Mouse (Mus musculus): ENCODE measurements around the gene Ccdc149. TPM values are rescaled to one million over a fixed set of nuclear protein-coding genes. Genes with fewer than 3 reads are reported as not detected.

Gene Ccdc149
- polyA plus RNA-seq (2015; fragmentation: Nextera tagmentation; extraction: Ambion mirVana), result 1.8 and 2.2 TPM in 2 replicates

- no peaks in the 10 kb centered on the region for H3K36me3 ChIP-seq
- H3K9ac ChIP-seq, result peak within 1 kb of the TSS; percentile 75
- peak; percentile 87 for ATAC-seq (ENCODE audit: low FRiP score, low read depth)
- H3K4me3 ChIP-seq, result peak within 1 kb of the TSS; percentile 64
- H3K9me3 ChIP-seq, result no peaks in the 10 kb centered on the region
- under 1% methylated on average over 51 of the region's 65 CpGs for WGBS
- H3K4me2 ChIP-seq (replicated peaks), result peak within 1 kb of the TSS; percentile 93
- 0 out of 2 replicates have a peak, but pooled peaks cover 14% of the 10 kb centered on the region for H3K4me1 ChIP-seq
- peaks cover 37% of the 10 kb centered on the region for H3K27me3 ChIP-seq
- no peak within 1 kb of the TSS for H3K27ac ChIP-seq
Observed at GRCm38 (mm10) chr5:52470991-52471801, at the start of gene Ccdc149. Gene Ccdc149 (minus strand): TSS chr5:52471521.

GRCm38 (mm10) chr5:52519921-52520320, 48.6 kb upstream of the Ccdc149 start:
- no peak overlapping the region for H3K9ac ChIP-seq
- ATAC-seq (ENCODE audit: low FRiP score, low read depth), result no peak
- no peaks in the 10 kb centered on the region for H3K36me3 ChIP-seq
- H3K27me3 ChIP-seq, result peaks cover 25% of the 10 kb centered on the region
- no peak overlapping the region for H3K4me3 ChIP-seq
- WGBS, result 84% methylated on average over 2 of the region's 2 CpGs
- no peak overlapping the region for H3K27ac ChIP-seq
- peaks cover 6% of the 10 kb centered on the region for H3K9me3 ChIP-seq
- no peak overlapping the region for H3K4me2 ChIP-seq (replicated peaks)
- peaks cover 6% of the 10 kb centered on the region; the same call in 1 of the 2 replicates for H3K4me1 ChIP-seq

- peaks cover 28% of the 10 kb centered on the region for H3K27me3 ChIP-seq
- peak overlapping the region; percentile 29 for H3K4me3 ChIP-seq
- peaks cover 6% of the 10 kb centered on the region; the same call in 1 of the 2 replicates for H3K4me1 ChIP-seq
- H3K9me3 ChIP-seq, result peaks cover 6% of the 10 kb centered on the region
- no peaks in the 10 kb centered on the region for H3K36me3 ChIP-seq
- 19% methylated on average over 21 of the region's 21 CpGs for WGBS
- H3K9ac ChIP-seq, result no peak overlapping the region
- H3K4me2 ChIP-seq (replicated peaks), result peak overlapping the region; percentile 54
- ATAC-seq (ENCODE audit: low FRiP score, low read depth), result no peak
- no peak overlapping the region for H3K27ac ChIP-seq
Observed at GRCm38 (mm10) chr5:52516072-52516476, 44.8 kb upstream of the Ccdc149 start.

DNA sequence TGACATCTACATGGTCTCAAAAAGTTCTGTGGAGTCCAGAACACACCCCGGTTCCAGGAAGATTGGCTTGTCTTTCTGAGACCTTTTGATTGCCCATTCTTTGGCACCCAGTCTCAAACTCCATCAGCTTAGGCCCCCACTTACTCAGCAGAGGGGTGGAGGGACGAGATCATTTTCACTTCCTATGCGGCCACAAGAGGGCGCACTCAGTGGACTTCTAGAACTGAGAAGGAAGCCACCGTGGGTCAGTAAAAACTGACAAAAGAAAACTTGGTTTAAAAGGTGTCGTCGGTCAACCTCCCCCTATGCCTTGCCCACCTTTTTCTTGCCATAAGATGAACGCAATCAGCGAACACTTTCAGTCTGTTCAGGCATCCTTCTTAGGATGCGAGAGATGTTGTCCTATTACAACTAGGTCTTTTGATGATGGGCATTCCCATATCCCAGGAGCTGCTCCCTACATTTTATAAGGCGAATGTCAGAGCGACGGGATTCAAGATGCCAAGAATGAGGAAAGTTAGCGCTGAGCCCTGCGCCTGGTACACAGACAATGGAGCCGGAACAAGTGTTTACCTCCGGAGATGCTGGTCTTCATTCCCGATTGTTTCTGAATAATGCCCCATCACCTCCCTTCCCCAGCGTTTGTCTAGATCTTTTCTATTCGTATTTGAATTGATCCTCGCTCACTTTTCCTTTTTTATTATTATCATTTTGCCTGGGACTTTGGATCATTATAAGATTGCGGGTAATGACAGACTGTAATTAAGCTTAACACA, 44.1 kb upstream of the Ccdc149 start:
- Histone ChIP-seq H3K27me3 (peaks cover 28% of the 10 kb centered on the region), H3K4me1 (peaks cover 6% of the 10 kb centered on the region; the same call in 1 of the 2 replicates), H3K27ac (no peak overlapping the region), H3K36me3 (no peaks in the 10 kb centered on the region), H3K9me3 (peaks cover 6% of the 10 kb centered on the region), H3K9ac (no peak overlapping the region), H3K4me3 (peak overlapping the region; percentile 29), H3K4me2 (replicated peaks) (peak overlapping the region; percentile 54)
- ATAC-seq (ENCODE audit: low FRiP score, low read depth), result no peak
- WGBS, result 33% methylated on average over 22 of the region's 22 CpGs

DNA sequence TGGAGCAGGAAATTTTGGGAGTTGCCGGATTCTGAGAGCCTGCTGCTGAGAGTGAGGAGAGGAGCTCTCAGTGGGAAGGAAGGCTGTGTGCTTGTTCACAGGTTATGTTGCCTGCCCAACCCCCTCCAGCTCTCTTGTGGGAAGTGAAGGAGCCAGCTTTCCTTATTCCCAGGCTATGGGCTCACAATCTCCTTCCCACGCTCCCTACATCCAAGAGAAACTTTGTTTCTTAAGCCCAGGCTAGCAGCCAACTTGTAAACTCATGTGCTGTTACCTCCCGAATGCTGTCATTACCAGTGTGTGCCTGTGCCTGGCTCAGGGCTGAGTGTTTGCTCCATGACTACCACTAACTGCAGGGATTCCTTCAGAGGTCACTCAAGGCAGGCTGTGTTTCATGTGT, 39.8 kb upstream of the Ccdc149 start:
- WGBS, result 50% methylated on average over 3 of the region's 3 CpGs
- H3K27me3 ChIP-seq, result peaks cover 13% of the 10 kb centered on the region
- no peak for ATAC-seq (ENCODE audit: low FRiP score, low read depth)

DNA sequence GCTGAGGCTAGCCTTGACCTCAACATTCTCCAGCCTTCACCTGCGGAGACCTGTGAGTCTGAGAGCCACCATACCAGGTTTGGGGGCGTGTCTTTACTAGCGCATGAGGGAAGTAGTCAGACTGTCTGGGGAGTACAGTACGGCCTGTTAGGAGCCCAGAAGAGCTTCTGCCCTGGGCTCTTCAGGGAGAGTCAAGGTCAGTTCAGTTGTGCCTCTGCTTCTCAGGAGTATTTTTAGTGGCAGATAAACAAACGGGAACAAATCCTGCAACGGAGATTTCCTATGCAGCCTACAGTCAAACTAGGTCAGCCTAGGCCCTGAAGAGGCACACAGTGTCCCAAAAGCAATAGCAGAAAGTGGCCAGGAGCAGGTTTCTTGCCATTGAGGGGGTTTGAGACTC, 38.1 kb upstream of the Ccdc149 start:
- H3K4me2 ChIP-seq (replicated peaks), result no peak overlapping the region
- no peak for ATAC-seq (ENCODE audit: low FRiP score, low read depth)
- H3K27ac ChIP-seq, result no peak overlapping the region
- peaks cover 3% of the 10 kb centered on the region; the same call in 1 of the 2 replicates for H3K27me3 ChIP-seq
- H3K4me3 ChIP-seq, result no peak overlapping the region
- no peaks in the 10 kb centered on the region for H3K36me3 ChIP-seq
- 87% methylated on average over 6 of the region's 6 CpGs for WGBS
- no peaks in the 10 kb centered on the region for H3K9me3 ChIP-seq
- H3K4me1 ChIP-seq, result no peaks in the 10 kb centered on the region
- H3K9ac ChIP-seq, result no peak overlapping the region

More for the DNA sequence above, 39.8 kb upstream of the Ccdc149 start:
- H3K36me3 ChIP-seq, result no peaks in the 10 kb centered on the region
- H3K4me3 ChIP-seq, result no peak overlapping the region
- no peak overlapping the region for H3K4me2 ChIP-seq (replicated peaks)
- H3K4me1 ChIP-seq, result peaks cover 3% of the 10 kb centered on the region; the same call in 1 of the 2 replicates
- H3K9ac ChIP-seq, result no peak overlapping the region
- no peaks in the 10 kb centered on the region for H3K9me3 ChIP-seq
- H3K27ac ChIP-seq, result no peak overlapping the region

DNA sequence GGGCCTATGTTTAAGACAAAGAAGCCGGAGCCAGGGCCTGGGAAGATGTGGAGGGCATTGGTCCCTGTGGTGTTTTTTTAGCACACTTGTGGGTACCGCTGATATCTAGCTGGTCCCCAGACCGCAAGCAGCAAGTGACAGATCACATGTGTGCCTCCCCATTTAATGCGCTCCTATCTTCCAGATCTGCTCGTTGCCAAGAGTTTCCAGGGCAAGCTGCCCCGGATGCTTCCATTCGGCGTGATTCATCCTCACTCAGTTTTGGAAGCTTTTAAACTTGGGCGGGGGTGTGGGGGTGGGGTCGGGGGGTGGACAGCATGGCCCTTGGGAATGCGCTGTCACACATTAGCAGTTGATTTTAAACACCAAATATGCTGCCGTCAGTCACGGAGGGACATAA, 33.3 kb upstream of the Ccdc149 start:
- no peaks in the 10 kb centered on the region for H3K9me3 ChIP-seq
- 80% methylated on average over 13 of the region's 13 CpGs for WGBS
- no peak overlapping the region for H3K4me2 ChIP-seq (replicated peaks)
- H3K27ac ChIP-seq, result no peak overlapping the region
- no peak overlapping the region for H3K9ac ChIP-seq
- no peaks in the 10 kb centered on the region for H3K27me3 ChIP-seq
- no peak overlapping the region for H3K4me3 ChIP-seq
- no peak for ATAC-seq (ENCODE audit: low FRiP score, low read depth)
- H3K4me1 ChIP-seq, result no peaks in the 10 kb centered on the region
- H3K36me3 ChIP-seq, result no peaks in the 10 kb centered on the region

- no peak overlapping the region for H3K9ac ChIP-seq
- no peak overlapping the region for H3K4me2 ChIP-seq (replicated peaks)
- no peaks in the 10 kb centered on the region for H3K27me3 ChIP-seq
- no peaks in the 10 kb centered on the region for H3K36me3 ChIP-seq
- ATAC-seq (ENCODE audit: low FRiP score, low read depth), result no peak
- no peak overlapping the region for H3K27ac ChIP-seq
- no peaks in the 10 kb centered on the region for H3K9me3 ChIP-seq
- 85% methylated on average over 11 of the region's 11 CpGs for WGBS
- H3K4me1 ChIP-seq, result no peaks in the 10 kb centered on the region
- no peak overlapping the region for H3K4me3 ChIP-seq
Observed at GRCm38 (mm10) chr5:52504148-52504547, 32.8 kb upstream of the Ccdc149 start.

DNA sequence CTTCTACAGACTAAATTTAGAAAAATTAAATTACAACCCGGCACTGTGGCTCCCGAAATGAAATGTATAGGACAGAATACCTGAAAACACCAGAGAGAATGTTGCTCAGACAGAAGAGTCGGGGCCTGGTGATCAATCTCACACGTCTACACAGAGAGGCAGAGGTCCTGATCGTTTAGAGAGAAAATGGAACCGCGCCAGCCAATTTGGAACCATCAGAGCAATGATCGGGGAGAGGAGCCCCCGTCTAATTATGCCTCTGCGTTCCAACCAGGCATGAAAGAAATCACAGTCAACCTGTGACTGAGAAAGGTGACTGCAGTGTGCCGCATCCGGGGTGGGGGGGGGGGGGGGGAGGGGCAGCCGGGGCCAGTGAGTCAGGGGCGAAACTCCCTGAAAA, 24.4 kb upstream of the Ccdc149 start:
- H3K4me1 ChIP-seq, result peaks cover 6% of the 10 kb centered on the region; the same call in 1 of the 2 replicates
- 54% methylated on average over 14 of the region's 14 CpGs for WGBS
- H3K27ac ChIP-seq, result no peak overlapping the region
- H3K27me3 ChIP-seq, result no peaks in the 10 kb centered on the region
- ATAC-seq (ENCODE audit: low FRiP score, low read depth), result no peak
- no peaks in the 10 kb centered on the region for H3K9me3 ChIP-seq
- no peak overlapping the region for H3K4me2 ChIP-seq (replicated peaks)
- H3K4me3 ChIP-seq, result no peak overlapping the region
- H3K9ac ChIP-seq, result no peak overlapping the region
- H3K36me3 ChIP-seq, result no peaks in the 10 kb centered on the region

GRCm38 (mm10) chr5:52491496-52491895, 20.2 kb upstream of the Ccdc149 start:
- Histone ChIP-seq H3K4me2 (replicated peaks) (no peak overlapping the region), H3K36me3 (no peaks in the 10 kb centered on the region), H3K27me3 (no peaks in the 10 kb centered on the region), H3K9me3 (no peaks in the 10 kb centered on the region), H3K4me1 (peaks cover 6% of the 10 kb centered on the region; the same call in 1 of the 2 replicates), H3K9ac (no peak overlapping the region), H3K27ac (no peak overlapping the region), H3K4me3 (no peak overlapping the region)
- 86% methylated on average over 6 of the region's 6 CpGs for WGBS
- no peak for ATAC-seq (ENCODE audit: low FRiP score, low read depth)

DNA sequence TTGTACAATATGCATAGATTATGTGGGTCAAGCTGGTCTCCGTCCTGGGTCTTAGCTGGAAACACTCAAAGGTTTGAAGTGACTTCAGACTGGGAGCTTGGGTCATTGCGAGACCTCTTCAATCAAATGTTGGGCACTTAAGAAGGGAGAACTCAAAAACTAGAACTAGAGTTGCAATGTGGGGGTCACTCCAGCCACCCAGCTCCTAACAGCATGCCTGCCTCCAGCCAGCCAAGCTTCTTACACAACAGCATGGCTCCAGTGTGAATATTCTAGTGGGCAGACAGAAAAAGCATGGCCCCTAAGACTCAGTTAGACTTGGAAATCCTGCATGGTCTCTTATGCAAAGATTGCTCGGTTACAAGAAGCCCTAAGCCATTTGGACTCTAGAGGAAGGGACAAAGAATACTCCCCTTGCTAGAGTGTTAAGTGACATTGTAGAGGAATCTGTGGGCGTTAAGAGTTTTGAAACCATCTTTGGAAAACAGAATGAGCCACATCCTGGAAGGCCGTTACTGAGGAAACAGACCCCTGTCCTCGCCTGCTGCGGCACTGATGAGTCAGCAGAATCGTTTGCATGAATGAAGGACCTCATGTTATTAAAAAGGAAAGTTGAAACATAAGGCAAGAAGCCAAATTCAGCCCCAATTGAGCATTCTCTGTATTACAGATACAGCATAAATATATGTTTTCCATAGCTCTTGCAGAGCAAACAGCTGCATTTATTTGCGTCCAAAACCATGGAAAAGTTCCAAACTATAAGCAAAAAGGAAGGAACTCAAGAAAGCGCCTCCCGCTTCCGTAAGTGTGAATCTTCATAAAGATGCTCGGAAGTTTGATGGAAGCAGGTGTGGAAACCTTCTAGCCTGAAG, 16.5 kb upstream of the Ccdc149 start:
- Histone ChIP-seq H3K4me2 (replicated peaks) (no peak overlapping the region), H3K9me3 (no peaks in the 10 kb centered on the region), H3K9ac (no peak overlapping the region), H3K4me1 (no peaks in the 10 kb centered on the region), H3K27me3 (no peaks in the 10 kb centered on the region), H3K27ac (no peak overlapping the region), H3K36me3 (no peaks in the 10 kb centered on the region), H3K4me3 (no peak overlapping the region)
- 75% methylated on average over 13 of the region's 13 CpGs for WGBS
- no peak for ATAC-seq (ENCODE audit: low FRiP score, low read depth)

All from limb, embryonic 13.5 days (tissue).